In the genomic region with DNA sequence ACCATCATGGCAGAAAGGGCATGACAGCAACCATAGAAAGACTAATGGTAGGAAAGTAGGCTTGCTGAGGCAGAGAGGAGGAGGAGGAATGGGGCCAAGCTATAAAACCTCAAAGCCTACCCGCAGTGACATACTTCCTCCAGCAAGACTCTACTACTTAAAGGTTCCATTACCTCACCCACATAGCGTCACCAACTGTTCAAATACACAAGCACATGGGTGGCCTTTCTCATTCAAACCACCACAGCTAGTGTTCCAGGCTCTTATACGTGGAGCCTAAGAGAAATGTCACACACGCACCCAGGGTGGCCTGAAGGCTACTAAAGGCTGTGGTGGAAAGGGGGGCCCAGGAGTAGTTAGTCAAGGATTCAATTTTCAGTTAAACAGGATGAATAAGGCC, we compare ENCODE assay signal across 26 mouse cellular contexts.
A peak's percentile ranks its signal among the peaks of the same experiment; 100 is the strongest.
DNase-seq lines count a peak whose midpoint lies in the region; ATAC-seq and TF ChIP-seq lines count a peak whose summit lies in the region.
"Had no signal": no experiment of that assay in that cellular context is flagged by ENCODE, and none has a peak within 500 bp of the region (broad histone marks: within the 10 kb centered on the region; RNA-seq: fewer than 3 reads in every experiment).

No protein-coding gene starts in this region.

- H3K27me3 ChIP-seq in Patski: no peaks in the 10 kb centered on the region
- H3K27me3 ChIP-seq: embryonic facial prominence, embryonic 12.5 days; heart, embryonic 12.5 days; midbrain, embryonic 15.5 days had no signal

- CTCF ChIA-PET in Patski (lab: Charles Lee): no interaction called here

- DNase-seq in gastrocnemius, adult 2 months: peak; percentile 20
- DNase-seq in gastrocnemius, postnatal 36 days: no peak
- no peak for DNase-seq in left cerebral cortex, adult 2 months (ENCODE audit: extremely low spot score in 1 of 2, low spot score in 2 of 2)
- no peak for DNase-seq in left cerebral cortex, postnatal 36 days (ENCODE audit: low spot score in 2 of 2)
- DNase-seq in 416B (ENCODE audit: low read depth) (peak; percentile 32), Patski (ENCODE audit: low read depth, low spot score) (no peak)
- DNase-seq in frontal cortex, adult 2 months (ENCODE audit: extremely low spot score in 1 of 2, low spot score in 1 of 2): no peak
- no peak for DNase-seq in thymus, postnatal 0 days (ENCODE audit: low spot score)
- DNase-seq: adrenal gland, adult 8-10 months; B cell, adult 2 months; cerebellum, adult 11 months; cerebellum, adult 9-11 months; embryo, embryonic 11 days; kidney, adult 2 months; kidney, postnatal 36 days; right cerebral cortex, adult 18-20 months; thymus, adult 18-20 months; thymus, postnatal 36 days had no signal

- H3K4me3 ChIP-seq in gastrocnemius, adult 2 months: no peak overlapping the region
- no peak overlapping the region for H3K4me3 ChIP-seq in left cerebral cortex, adult 2 months
- H3K4me3 ChIP-seq: embryonic facial prominence, embryonic 12.5 days; heart, embryonic 12.5 days; midbrain, embryonic 10.5 days; midbrain, embryonic 15.5 days had no signal

- POLR2A ChIA-PET in Patski (lab: Charles Lee): no interaction called here

- no peak overlapping the region for H3K27ac ChIP-seq in gastrocnemius, adult 2 months
- H3K27ac ChIP-seq in left cerebral cortex, adult 2 months: no peak overlapping the region
- H3K27ac ChIP-seq: embryonic facial prominence, embryonic 12.5 days; hindbrain, embryonic 14.5 days; midbrain, embryonic 10.5 days; midbrain, embryonic 15.5 days; stomach, postnatal 0 days had no signal

- in situ Hi-C loops in Patski (cut with MboI; ENCODE audit: low pct_unique_long_range_greater_than_20kb): no loop called here

- no peak for ATAC-seq in Patski
- ATAC-seq: forebrain, embryonic 14.5 days; lung, postnatal 0 days; midbrain, embryonic 15.5 days had no signal

- TF ChIP-seq CTCF in gastrocnemius, adult 2 months (IDR thresholded peaks at IDR 0.05): peak; percentile 51
- peak; percentile 11; the same call in 1 of the 2 replicates for TF ChIP-seq CTCF in left cerebral cortex, adult 2 months (IDR thresholded peaks at IDR 0.05)
- peak; percentile 19 for TF ChIP-seq CTCF in Patski (IDR thresholded peaks at IDR 0.05)

- intact Hi-C loops in gastrocnemius, adult 2 months (cut with DNase I): loop anchor here (1.0 kb wide), 1 partner anchor 268 kb away; no protein-coding TSS in a partner anchor
- intact Hi-C loops in gastrocnemius, postnatal 36 days (cut with DNase I): no loop called here
- intact Hi-C loops in left cerebral cortex, adult 2 months (cut with DNase I): no loop called here
- intact Hi-C loops in left cerebral cortex, postnatal 36 days (cut with DNase I): no loop called here

Comparison
In these comparisons a context has a peak if more than half of its experiments do, and no peak if none do; other contexts are left out.
1. DNase-seq: peak in gastrocnemius, adult 2 months (single experiment) and 416B (single experiment); none in gastrocnemius, postnatal 36 days (0 of 2), left cerebral cortex, adult 2 months (0 of 2), left cerebral cortex, postnatal 36 days (0 of 2), Patski (single experiment), frontal cortex, adult 2 months (0 of 2) and thymus, postnatal 0 days (single experiment).
2. Peak in every context shown above with its lines, with median percentiles within 50 percentile points of each other: CTCF ChIP-seq.